In the genomic region with DNA sequence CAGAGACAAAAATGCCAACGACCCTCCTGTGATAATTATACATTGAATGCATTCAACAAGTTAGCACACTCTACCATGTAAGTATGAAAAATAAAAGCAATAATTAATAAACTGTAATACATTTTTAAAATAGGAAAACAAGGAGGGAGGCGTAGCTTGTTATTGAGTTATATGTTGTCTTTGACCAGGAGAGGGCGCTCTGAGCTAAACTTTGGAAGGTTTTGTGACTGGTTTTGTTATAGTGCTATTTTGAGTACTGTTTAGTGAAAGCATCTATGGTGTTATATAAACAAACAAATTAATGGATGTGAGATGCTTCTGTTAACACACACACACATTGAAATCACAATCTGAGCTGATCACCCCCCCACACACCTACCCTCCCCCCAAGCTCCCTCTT, we compare ENCODE assay signal across 10 mouse cellular contexts.
DNase-seq lines count a peak whose midpoint lies in the region; ATAC-seq and TF ChIP-seq lines count a peak whose summit lies in the region.
"Had no signal": no experiment of that assay in that cellular context is flagged by ENCODE, and none has a peak within 500 bp of the region (broad histone marks: within the 10 kb centered on the region; RNA-seq: fewer than 3 reads in every experiment).

No protein-coding gene starts in this region.

- ATAC-seq in forebrain, embryonic 16.5 days = peak; percentile 26; the same call in 1 of the 2 replicates
- ATAC-seq in forebrain, embryonic 12.5 days (ENCODE audit: low FRiP score) = no peak
- no peak for ATAC-seq in limb, embryonic 14.5 days (ENCODE audit: low FRiP score, low read depth)
- no peak for ATAC-seq in monocyte, adult 5-6 weeks (replicated peaks; ENCODE audit: insufficient number of reproducible peaks, low FRiP score, low TSS enrichment, poor library complexity, severe bottlenecking)

- no peaks in the 10 kb centered on the region for H3K9me3 ChIP-seq in forebrain, embryonic 16.5 days (ENCODE audit: control insufficient read depth, low read length)
- H3K9me3 ChIP-seq in forebrain, embryonic 12.5 days = no peaks in the 10 kb centered on the region
- no peaks in the 10 kb centered on the region for H3K9me3 ChIP-seq in limb, embryonic 14.5 days (ENCODE audit: control insufficient read depth, low read length)
- H3K9me3 ChIP-seq: heart, embryonic 13.5 days; midbrain, embryonic 12.5 days had no signal

- no peak overlapping the region for H3K4me3 ChIP-seq in forebrain, embryonic 16.5 days (replicated peaks; ENCODE audit: low read length)
- no peak overlapping the region for H3K4me3 ChIP-seq in forebrain, embryonic 12.5 days (replicated peaks)
- H3K4me3 ChIP-seq in lung, adult 2 months (replicated peaks; ENCODE audit: extremely low read depth, low read depth, low read length) = no peak overlapping the region
- no peak overlapping the region for H3K4me3 ChIP-seq in limb, embryonic 14.5 days (replicated peaks; ENCODE audit: low read length)
- H3K4me3 ChIP-seq: heart, embryonic 13.5 days; midbrain, embryonic 12.5 days had no signal

- H3K36me3 ChIP-seq in forebrain, embryonic 16.5 days (ENCODE audit: control insufficient read depth, insufficient read depth) = no peaks in the 10 kb centered on the region
- H3K36me3 ChIP-seq in forebrain, embryonic 12.5 days (replicated peaks) = no peaks in the 10 kb centered on the region
- H3K36me3 ChIP-seq in limb, embryonic 14.5 days (ENCODE audit: control insufficient read depth, insufficient read depth, low read length) = no peaks in the 10 kb centered on the region
- H3K36me3 ChIP-seq: heart, embryonic 13.5 days; midbrain, embryonic 12.5 days had no signal

- no peak for TF ChIP-seq POLR2A in lung, adult 2 months (IDR thresholded peaks at IDR 0.05; ENCODE audit: borderline replicate concordance, extremely low read depth, low read depth, low read length)
- no peak for TF ChIP-seq POLR2A in limb, embryonic 14.5 days (IDR thresholded peaks at IDR 0.05; ENCODE audit: borderline replicate concordance, extremely low read depth, insufficient read depth, insufficient read length)

- no peaks in the 10 kb centered on the region for H3K4me1 ChIP-seq in forebrain, embryonic 16.5 days (replicated peaks; ENCODE audit: control insufficient read depth, insufficient read depth, low read length)
- no peaks in the 10 kb centered on the region for H3K4me1 ChIP-seq in forebrain, embryonic 12.5 days
- no peaks in the 10 kb centered on the region for H3K4me1 ChIP-seq in lung, adult 2 months (ENCODE audit: control insufficient read depth, insufficient read depth, low read length)
- no peaks in the 10 kb centered on the region for H3K4me1 ChIP-seq in limb, embryonic 14.5 days (ENCODE audit: control insufficient read depth, insufficient read depth, low read length)
- H3K4me1 ChIP-seq: heart, embryonic 13.5 days had no signal

- 19% methylated on average over 3 of the region's 3 CpGs for WGBS in forebrain, embryonic 16.5 days
- WGBS in forebrain, embryonic 12.5 days = 20% methylated on average over 3 of the region's 3 CpGs
- 25% methylated on average over 3 of the region's 3 CpGs for WGBS in lung, adult 2 months
- 21% methylated on average over 3 of the region's 3 CpGs for WGBS in limb, embryonic 14.5 days

- H3K9ac ChIP-seq in forebrain, embryonic 16.5 days (replicated peaks; ENCODE audit: low read depth, low read length) = no peak overlapping the region
- H3K9ac ChIP-seq in forebrain, embryonic 12.5 days = no peak overlapping the region
- H3K9ac ChIP-seq in limb, embryonic 14.5 days (ENCODE audit: low read depth, low read length, severe bottlenecking) = no peak overlapping the region
- H3K9ac ChIP-seq: heart, embryonic 13.5 days; midbrain, embryonic 12.5 days had no signal

- no peak for TF ChIP-seq CTCF in lung, adult 2 months (IDR thresholded peaks at IDR 0.05; ENCODE audit: insufficient read depth, low read length)

- DNase-seq in lung, postnatal 10 days = peak; percentile 12
- no peak for DNase-seq in lung, adult 2 months
- DNase-seq in embryo, embryonic 10 days (ENCODE audit: low spot score) = peak; percentile 83
- DNase-seq in limb, embryonic 14.5 days (ENCODE audit: low spot score) = peak; percentile 54
- DNase-seq in thymus, postnatal 10 days (ENCODE audit: low spot score in 2 of 2) = no peak

- no peak overlapping the region for H3K27ac ChIP-seq in forebrain, embryonic 16.5 days (ENCODE audit: low read length)
- H3K27ac ChIP-seq in forebrain, embryonic 12.5 days = no peak overlapping the region
- no peak overlapping the region for H3K27ac ChIP-seq in limb, embryonic 14.5 days (replicated peaks; ENCODE audit: low read depth, low read length)
- H3K27ac ChIP-seq: heart, embryonic 13.5 days; midbrain, embryonic 12.5 days had no signal

- H3K4me2 ChIP-seq in forebrain, embryonic 16.5 days (ENCODE audit: low read length) = no peak overlapping the region
- no peak overlapping the region for H3K4me2 ChIP-seq in forebrain, embryonic 12.5 days
- H3K4me2 ChIP-seq in limb, embryonic 14.5 days (replicated peaks; ENCODE audit: low read depth, low read length, severe bottlenecking) = no peak overlapping the region
- H3K4me2 ChIP-seq: heart, embryonic 13.5 days; midbrain, embryonic 12.5 days had no signal

- peaks cover 7% of the 10 kb centered on the region; the same call in 1 of the 2 replicates for H3K27me3 ChIP-seq in forebrain, embryonic 16.5 days (replicated peaks; ENCODE audit: control insufficient read depth, insufficient read depth, low read length)
- peaks cover 30% of the 10 kb centered on the region for H3K27me3 ChIP-seq in forebrain, embryonic 12.5 days
- H3K27me3 ChIP-seq in limb, embryonic 14.5 days (ENCODE audit: control insufficient read depth, insufficient read depth, low read length) = no peaks in the 10 kb centered on the region

Comparison
In these comparisons a context has a peak if more than half of its experiments do, and no peak if none do; other contexts are left out.
1. DNase-seq: peak in lung, postnatal 10 days (single experiment), embryo, embryonic 10 days (single experiment) and limb, embryonic 14.5 days (single experiment); none in lung, adult 2 months (single experiment) and thymus, postnatal 10 days (0 of 2).